ENCODE assay signal across 17 mouse cellular contexts in the genomic region with DNA sequence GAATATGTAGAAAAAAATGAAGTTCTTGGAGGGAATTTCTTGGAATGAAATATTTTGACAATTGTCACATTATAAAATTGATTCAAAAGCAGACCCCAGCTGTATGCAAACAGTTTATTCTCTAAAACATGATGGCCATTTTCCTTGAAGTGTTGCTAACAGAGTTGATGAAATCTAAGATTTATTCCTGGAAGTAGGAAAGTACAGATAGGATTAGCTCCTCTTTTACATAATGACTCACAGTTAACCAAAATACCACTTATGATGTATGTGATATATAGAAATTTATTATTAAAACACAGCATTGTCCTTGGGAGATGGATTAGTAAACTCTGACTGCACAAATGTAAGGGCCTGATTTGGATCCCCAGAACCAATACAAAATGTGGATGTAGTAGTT.
"Had no signal": no experiment of that assay in that cellular context is flagged by ENCODE, and none has a peak within 500 bp of the region (broad histone marks: within the 10 kb centered on the region; RNA-seq: fewer than 3 reads in every experiment).

No protein-coding gene starts in this region.

- DNase-seq: left cerebral cortex, postnatal 4 days; liver; liver, embryonic 13.5 days; liver, postnatal 0 days; lung, adult 18-20 months; lung, adult 2 months; lung, embryonic 14.5 days; lung, postnatal 10 days; lung, postnatal 14 days; lung, postnatal 36 days; lung, postnatal 4 days; midbrain, embryonic 14.5 days had no signal

- ATAC-seq: liver, embryonic 12.5 days; liver, postnatal 0 days; lung, postnatal 0 days; midbrain, embryonic 13.5 days; midbrain, embryonic 15.5 days; midbrain, embryonic 16.5 days had no signal
